Mouse (Mus musculus): ENCODE data around the gene Zbtb7b.

DNA sequence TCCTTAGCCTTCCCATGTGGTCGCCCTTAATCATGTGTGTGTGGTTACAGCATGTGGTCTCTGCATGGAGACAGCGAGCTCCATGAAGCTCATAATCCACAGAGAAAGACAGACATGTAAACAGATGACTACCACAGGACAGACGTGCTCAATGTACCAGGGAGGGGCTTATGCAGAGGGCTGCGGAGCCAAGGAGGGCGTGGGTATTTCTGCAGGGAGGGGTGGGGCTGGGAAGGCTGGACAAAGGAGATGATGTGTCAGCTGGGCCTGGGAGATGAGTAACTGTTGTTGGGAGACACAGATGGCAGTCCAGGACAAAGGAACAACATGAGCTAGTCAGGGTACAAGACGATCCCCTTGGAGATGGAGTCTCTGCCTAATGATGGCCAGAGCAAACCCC lies 34.9 kb downstream of the Zbtb7b start:
- TF ChIP-seq POLR2A (IDR thresholded peaks at IDR 0.05; ENCODE audit: insufficient read depth, low read length) (no peak), CTCF (IDR thresholded peaks at IDR 0.05; ENCODE audit: low read depth, low read length) (no peak)
